Mouse (Mus musculus) adrenal gland, adult (tissue): ENCODE measurements around the gene Slc25a12.

Experiments
- DNase-seq, 2 experiments: peaks; one replicate each; pipeline ENCODE4 v3.0.0; 2022 to 2023; ENCODE audit warnings: low spot score in 1 of 2; ENCODE audit not compliant: inconsistent age in 2 of 2

The Slc25a12 gene

GRCm38 (mm10) chr2:71254836-71255235, 112.7 kb downstream of the Slc25a12 start:
- DNase-seq, result no peak

GRCm38 (mm10) chr2:71250841-71251240, 116.7 kb downstream of the Slc25a12 start:
- peak in 1 of 2 experiments; percentile 72 for DNase-seq

GRCm38 (mm10) chr2:71248071-71248470, 119.5 kb downstream of the Slc25a12 start:
- no peak for DNase-seq

GRCm38 (mm10) chr2:71246096-71246495, 121.5 kb downstream of the Slc25a12 start:
- no peak for DNase-seq

- no peak for DNase-seq
Observed at GRCm38 (mm10) chr2:71245416-71245815, 122.1 kb downstream of the Slc25a12 start.

- no peak for DNase-seq
Observed at GRCm38 (mm10) chr2:71244807-71245206, 122.7 kb downstream of the Slc25a12 start.

- no peak for DNase-seq
Observed at GRCm38 (mm10) chr2:71243058-71243672, 124.4 kb downstream of the Slc25a12 start.

- no peak for DNase-seq
Observed at GRCm38 (mm10) chr2:71242180-71242579, 125.4 kb downstream of the Slc25a12 start.

- no peak for DNase-seq
Observed at GRCm38 (mm10) chr2:71241505-71241904, 126.0 kb downstream of the Slc25a12 start.

GRCm38 (mm10) chr2:71236009-71236408, 131.5 kb downstream of the Slc25a12 start:
- DNase-seq, result no peak

- no peak for DNase-seq
Observed at GRCm38 (mm10) chr2:71235420-71235819, 132.1 kb downstream of the Slc25a12 start.

GRCm38 (mm10) chr2:71232976-71233375, 134.6 kb downstream of the Slc25a12 start:
- DNase-seq, result no peak

- DNase-seq, result no peak
Observed at GRCm38 (mm10) chr2:71231951-71232350, 135.6 kb downstream of the Slc25a12 start.

- DNase-seq, result no peak
Observed at GRCm38 (mm10) chr2:71229603-71230002, 137.9 kb downstream of the Slc25a12 start.

GRCm38 (mm10) chr2:71227398-71227797, 140.2 kb downstream of the Slc25a12 start:
- no peak for DNase-seq
